Mouse (Mus musculus) T-cell, adult 66 days (primary cell): Measurements from ENCODE around the gene Snrpc. TPM values are rescaled to one million over a fixed set of nuclear protein-coding genes. Genes with fewer than 3 reads are reported as not detected.

Experiments used
- total RNA-seq, 2 experiments: library from RNA; stranded (reverse); gene quantifications; 3 replicates in 1 of 2; 4 replicates in 1 of 2; pipeline ENCODE4 v1.2.4; 2023

Gene Snrpc
- total RNA-seq = 10 to 100 TPM; 76.2 to 89.3 TPM

GRCm38 (mm10) chr17:27837850-27838249 lies at the start of gene Snrpc:
Snrpc (plus strand) TSS chr17:27838150.

GRCm38 (mm10) chr17:27820568-27821406 lies 17.2 kb upstream of the Snrpc start, which contains the start of gene D17Wsu92e:
D17Wsu92e (minus strand) TSS chr17:27820648.

GRCm38 (mm10) chr17:27856265-27856797 lies 18.4 kb downstream of the Snrpc start, which contains the start of gene Uhrf1bp1:
Uhrf1bp1 (plus strand) TSS chr17:27856441.

Other genes starting within 250 kb of the Snrpc start
- gene Nudt3, start 214.7 kb upstream of the Snrpc start, total RNA-seq = 100 to 1,000 TPM; 106 to 121 TPM
- gene RPS10-NUDT3, start 202.9 kb upstream of the Snrpc start, total RNA-seq = not detected
- gene Rps10, start 201.5 kb upstream of the Snrpc start, total RNA-seq = 1,000 to 10,000 TPM; 2,987 to 3,088 TPM
- gene Pacsin1, start 182.6 kb upstream of the Snrpc start, total RNA-seq = 10 to 100 TPM; 41.0 to 46.9 TPM
- gene Spdef, start 109.2 kb upstream of the Snrpc start, total RNA-seq = under 1 TPM in 1 of 2 experiments, not detected in 1; 0.44 TPM
- 10 to 100 TPM; 86.4 to 87.0 TPM for gene D17Wsu92e, start 17.5 kb upstream of the Snrpc start, total RNA-seq
- 1 to 10 TPM; 4.3 to 4.4 TPM for gene Uhrf1bp1, start 18.3 kb downstream of the Snrpc start, total RNA-seq
- gene Anks1, start 71.2 kb downstream of the Snrpc start, total RNA-seq = 10 to 100 TPM; 55.5 to 56.6 TPM
- gene Taf11, start 71.7 kb downstream of the Snrpc start, total RNA-seq = 10 to 100 TPM; 33.4 to 35.7 TPM
- gene Tcp11, start 242.5 kb downstream of the Snrpc start, total RNA-seq = 1 to 10 TPM; 1.6 to 1.9 TPM